In the genomic region with DNA sequence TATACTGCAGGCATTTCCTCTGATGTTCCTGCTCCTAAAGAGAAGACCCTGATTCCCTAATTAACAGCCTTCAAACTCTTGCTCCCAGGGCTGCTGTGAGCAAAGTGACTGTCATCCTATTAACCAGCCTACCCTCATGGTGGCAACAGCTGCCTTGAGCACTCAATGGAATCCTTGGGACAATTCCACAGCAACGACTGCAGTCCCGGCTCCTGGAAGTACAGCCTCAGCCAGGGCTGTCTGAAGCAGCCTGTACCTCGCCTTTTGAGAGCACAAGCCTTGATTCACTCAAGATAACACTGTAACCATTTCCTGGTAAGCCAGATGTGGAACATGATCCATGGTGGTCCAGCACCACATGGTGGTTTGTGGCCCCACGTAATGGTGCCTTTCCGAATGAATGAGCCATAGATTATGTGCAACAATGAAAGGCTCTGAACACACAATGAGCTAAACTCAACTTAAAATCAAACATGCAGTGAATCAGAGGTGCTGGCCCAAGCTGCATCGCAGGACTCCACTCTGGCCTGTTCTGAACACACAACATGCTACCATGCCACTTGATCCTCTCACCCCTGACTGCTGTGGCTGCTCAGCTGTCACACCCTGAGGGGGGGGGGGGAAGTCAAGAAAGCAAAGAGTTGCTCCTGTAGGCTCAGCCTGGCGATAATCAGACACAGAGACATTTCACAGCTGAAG, we compare ENCODE assay signal across 16 mouse cellular contexts. TPM values are rescaled to one million over a fixed set of nuclear protein-coding genes. Genes with fewer than 3 reads are reported as not detected.
A peak's percentile ranks its signal among the peaks of the same experiment; 100 is the strongest.
DNase-seq lines count a peak whose midpoint lies in the region; ATAC-seq and TF ChIP-seq lines count a peak whose summit lies in the region.
"Had no signal": no experiment of that assay in that cellular context is flagged by ENCODE, and none has a peak within 500 bp of the region (broad histone marks: within the 10 kb centered on the region; RNA-seq: fewer than 3 reads in every experiment).

No protein-coding gene starts in this region.

- DNase-seq in heart, adult 9 months (ENCODE audit: low spot score in 2 of 2) = no peak
- no peak for DNase-seq in midbrain, postnatal 0 days (ENCODE audit: low spot score)
- no peak for DNase-seq in limb, embryonic 10.5 days (ENCODE audit: low spot score)
- DNase-seq in right cerebral cortex, adult 2 months (ENCODE audit: low spot score in 2 of 2) = no peak
- DNase-seq: adrenal gland, postnatal 36 days; cerebellum, adult 2 months; kidney, postnatal 14 days; thymus, adult 18-20 months had no signal

- H3K4me2 ChIP-seq in heart, embryonic 12.5 days = no peak overlapping the region
- H3K4me2 ChIP-seq in midbrain, embryonic 15.5 days = no peak overlapping the region
- no peak overlapping the region for H3K4me2 ChIP-seq in midbrain, postnatal 0 days (ENCODE audit: low read depth, low read length, poor library complexity, severe bottlenecking)
- no peak overlapping the region for H3K4me2 ChIP-seq in stomach, embryonic 14.5 days (replicated peaks; ENCODE audit: low read depth, low read length)
- no peak overlapping the region for H3K4me2 ChIP-seq in neural tube, embryonic 15.5 days
- H3K4me2 ChIP-seq: hindbrain, embryonic 12.5 days had no signal

- TF ChIP-seq CTCF in midbrain, postnatal 0 days (IDR thresholded peaks at IDR 0.05) = no peak

- ATAC-seq in heart, embryonic 12.5 days (ENCODE audit: insufficient number of reproducible peaks, low FRiP score) = no peak; the same call in 1 of the 2 replicates
- 0 out of 2 replicates have a peak, but pooled peaks have one; percentile 39 for ATAC-seq in midbrain, embryonic 15.5 days (replicated peaks)
- ATAC-seq in midbrain, postnatal 0 days (ENCODE audit: low FRiP score) = no peak
- no peak for ATAC-seq in stomach, embryonic 14.5 days (ENCODE audit: insufficient number of reproducible peaks, insufficient read depth, low FRiP score, low read depth)
- ATAC-seq in neural tube, embryonic 15.5 days (ENCODE audit: low FRiP score) = no peak
- ATAC-seq: lung, postnatal 0 days; midbrain, embryonic 16.5 days had no signal

- H3K4me1 ChIP-seq in heart, embryonic 12.5 days (replicated peaks) = peaks cover 92% of the 10 kb centered on the region
- H3K4me1 ChIP-seq in midbrain, embryonic 15.5 days = no peaks in the 10 kb centered on the region
- H3K4me1 ChIP-seq in midbrain, postnatal 0 days (ENCODE audit: insufficient read depth, low read length) = no peaks in the 10 kb centered on the region
- H3K4me1 ChIP-seq in limb, embryonic 10.5 days = peaks cover 68% of the 10 kb centered on the region
- H3K4me1 ChIP-seq in stomach, embryonic 14.5 days (ENCODE audit: control insufficient read depth, insufficient read depth, low read length) = peaks cover 41% of the 10 kb centered on the region
- H3K4me1 ChIP-seq in neural tube, embryonic 15.5 days = peaks cover 6% of the 10 kb centered on the region; the same call in 1 of the 2 replicates

- H3K27ac ChIP-seq in heart, embryonic 12.5 days (ENCODE audit: poor library complexity, severe bottlenecking) = peak overlapping the region; percentile 14; the same call in 1 of the 2 replicates
- H3K27ac ChIP-seq in midbrain, embryonic 15.5 days = no peak overlapping the region
- H3K27ac ChIP-seq in midbrain, postnatal 0 days (ENCODE audit: low read depth, low read length) = no peak overlapping the region
- H3K27ac ChIP-seq in limb, embryonic 10.5 days = peak overlapping the region; percentile 5; the same call in 1 of the 2 replicates
- H3K27ac ChIP-seq in stomach, embryonic 14.5 days (ENCODE audit: low read length) = peak overlapping the region; percentile 22; the same call in 1 of the 2 replicates
- H3K27ac ChIP-seq in neural tube, embryonic 15.5 days (replicated peaks) = no peak overlapping the region
- H3K27ac ChIP-seq: left cerebral cortex, adult 2 months had no signal

- H3K27me3 ChIP-seq in heart, embryonic 12.5 days (replicated peaks) = no peaks in the 10 kb centered on the region
- H3K27me3 ChIP-seq in midbrain, embryonic 15.5 days (replicated peaks) = no peaks in the 10 kb centered on the region
- H3K27me3 ChIP-seq in midbrain, postnatal 0 days (ENCODE audit: insufficient read depth, low read length) = no peaks in the 10 kb centered on the region
- H3K27me3 ChIP-seq in limb, embryonic 10.5 days (ENCODE audit: low read depth, poor library complexity, severe bottlenecking) = peaks cover 4% of the 10 kb centered on the region; the same call in 1 of the 2 replicates
- H3K27me3 ChIP-seq in stomach, embryonic 14.5 days (ENCODE audit: control insufficient read depth, insufficient read depth, low read length) = no peaks in the 10 kb centered on the region
- H3K27me3 ChIP-seq in neural tube, embryonic 15.5 days (replicated peaks) = no peaks in the 10 kb centered on the region
- H3K27me3 ChIP-seq: hindbrain, embryonic 12.5 days had no signal

- WGBS in heart, embryonic 12.5 days = 38% methylated on average over 7 of the region's 7 CpGs
- WGBS in midbrain, embryonic 15.5 days = 57% methylated on average over 7 of the region's 7 CpGs
- 54% methylated on average over 7 of the region's 7 CpGs for WGBS in midbrain, postnatal 0 days
- 59% methylated on average over 7 of the region's 7 CpGs for WGBS in limb, embryonic 10.5 days
- 46% methylated on average over 7 of the region's 7 CpGs for WGBS in stomach, embryonic 14.5 days
- 43% methylated on average over 7 of the region's 7 CpGs for WGBS in neural tube, embryonic 15.5 days

- H3K9me3 ChIP-seq in heart, embryonic 12.5 days (replicated peaks) = no peaks in the 10 kb centered on the region
- H3K9me3 ChIP-seq in midbrain, embryonic 15.5 days = no peaks in the 10 kb centered on the region
- no peaks in the 10 kb centered on the region for H3K9me3 ChIP-seq in midbrain, postnatal 0 days (ENCODE audit: low read length)
- no peaks in the 10 kb centered on the region for H3K9me3 ChIP-seq in limb, embryonic 10.5 days (replicated peaks)
- H3K9me3 ChIP-seq in stomach, embryonic 14.5 days (ENCODE audit: control insufficient read depth, low read depth, low read length) = no peaks in the 10 kb centered on the region
- H3K9me3 ChIP-seq in neural tube, embryonic 15.5 days (replicated peaks) = no peaks in the 10 kb centered on the region
- H3K9me3 ChIP-seq: hindbrain, embryonic 12.5 days had no signal

- H3K36me3 ChIP-seq in heart, embryonic 12.5 days = no peaks in the 10 kb centered on the region; the same call in 1 of the 2 replicates
- H3K36me3 ChIP-seq in midbrain, embryonic 15.5 days (replicated peaks) = no peaks in the 10 kb centered on the region
- H3K36me3 ChIP-seq in midbrain, postnatal 0 days (ENCODE audit: insufficient read depth, low read length) = no peaks in the 10 kb centered on the region
- no peaks in the 10 kb centered on the region for H3K36me3 ChIP-seq in limb, embryonic 10.5 days
- H3K36me3 ChIP-seq in stomach, embryonic 14.5 days (ENCODE audit: control insufficient read depth, insufficient read depth, low read length) = no peaks in the 10 kb centered on the region
- no peaks in the 10 kb centered on the region for H3K36me3 ChIP-seq in neural tube, embryonic 15.5 days
- H3K36me3 ChIP-seq: hindbrain, embryonic 12.5 days had no signal

- H3K4me3 ChIP-seq in heart, embryonic 12.5 days = no peak overlapping the region
- H3K4me3 ChIP-seq in midbrain, embryonic 15.5 days = no peak overlapping the region
- no peak overlapping the region for H3K4me3 ChIP-seq in midbrain, postnatal 0 days (ENCODE audit: low read depth, low read length)
- no peak overlapping the region for H3K4me3 ChIP-seq in limb, embryonic 10.5 days
- H3K4me3 ChIP-seq in stomach, embryonic 14.5 days (ENCODE audit: low read depth, low read length) = no peak overlapping the region
- no peak overlapping the region for H3K4me3 ChIP-seq in neural tube, embryonic 15.5 days (replicated peaks)
- H3K4me3 ChIP-seq: hindbrain, embryonic 12.5 days; left cerebral cortex, adult 2 months had no signal

- no peak overlapping the region for H3K9ac ChIP-seq in heart, embryonic 12.5 days
- H3K9ac ChIP-seq in midbrain, embryonic 15.5 days = no peak overlapping the region
- no peak overlapping the region for H3K9ac ChIP-seq in midbrain, postnatal 0 days (replicated peaks; ENCODE audit: low read length, poor library complexity, severe bottlenecking)
- H3K9ac ChIP-seq in stomach, embryonic 14.5 days (replicated peaks; ENCODE audit: low read depth, low read length) = no peak overlapping the region
- H3K9ac ChIP-seq in neural tube, embryonic 15.5 days (replicated peaks) = no peak overlapping the region
- H3K9ac ChIP-seq: hindbrain, embryonic 12.5 days had no signal

RNA-seq across cellular contexts. Expression of gene Ggta1, which starts 14.7 kb away (rescaled TPM):
- polyA plus RNA-seq in heart, embryonic 12.5 days (2016; fragmentation: Nextera tagmentation; extraction: Ambion mirVana) = 46.5 and 47.1 TPM in 2 replicates
- 6.3 and 6.6 TPM in 2 replicates for polyA plus RNA-seq in midbrain, embryonic 15.5 days (2015; fragmentation: Nextera tagmentation; extraction: Ambion mirVana)
- total RNA-seq in midbrain, postnatal 0 days (2014; rRNA removed) = 5.1 and 5.4 TPM in 2 replicates
- 3.8 and 3.9 TPM in 2 replicates for polyA plus RNA-seq in midbrain, postnatal 0 days (2015; fragmentation: Nextera tagmentation; extraction: Ambion mirVana)
- 6.5 and 6.6 TPM in 2 replicates for polyA plus RNA-seq in limb, embryonic 10.5 days (2016; fragmentation: Nextera tagmentation; extraction: Ambion mirVana)
- polyA plus RNA-seq in stomach, embryonic 14.5 days (2014; fragmentation: Nextera tagmentation; extraction: Ambion mirVana) = 23.5 and 27.1 TPM in 2 replicates
- polyA plus RNA-seq in neural tube, embryonic 15.5 days (2015; fragmentation: Nextera tagmentation; extraction: Ambion mirVana) = 7.4 and 14.2 TPM in 2 replicates

RNA-seq across cellular contexts. Expression of gene 4930402F06Rik, which starts 51.4 kb away (rescaled TPM):
- not detected in 2 replicates for polyA plus RNA-seq in heart, embryonic 12.5 days (2016; fragmentation: Nextera tagmentation; extraction: Ambion mirVana)
- polyA plus RNA-seq in midbrain, embryonic 15.5 days (2015; fragmentation: Nextera tagmentation; extraction: Ambion mirVana) = not detected in 2 replicates
- total RNA-seq in midbrain, postnatal 0 days (2014; rRNA removed) = not detected in 2 replicates
- polyA plus RNA-seq in midbrain, postnatal 0 days (2015; fragmentation: Nextera tagmentation; extraction: Ambion mirVana) = not detected in 2 replicates
- not detected in 2 replicates for polyA plus RNA-seq in limb, embryonic 10.5 days (2016; fragmentation: Nextera tagmentation; extraction: Ambion mirVana)
- not detected in 2 replicates for polyA plus RNA-seq in stomach, embryonic 14.5 days (2014; fragmentation: Nextera tagmentation; extraction: Ambion mirVana)
- not detected in 2 replicates for polyA plus RNA-seq in neural tube, embryonic 15.5 days (2015; fragmentation: Nextera tagmentation; extraction: Ambion mirVana)
- total RNA-seq: adrenal gland, postnatal 36 days; left cerebral cortex, adult 2 months had no signal
- polyA plus RNA-seq: cerebellum, adult 2 months; hindbrain, embryonic 12.5 days; lung, postnatal 0 days; midbrain, embryonic 16.5 days had no signal

Comparison
In these comparisons a context has a peak if more than half of its experiments do, and no peak if none do; other contexts are left out.
1. H3K27ac ChIP-seq: peak in heart, embryonic 12.5 days (single experiment), limb, embryonic 10.5 days (single experiment) and stomach, embryonic 14.5 days (single experiment); none in midbrain, embryonic 15.5 days (single experiment), midbrain, postnatal 0 days (single experiment) and neural tube, embryonic 15.5 days (single experiment).